Mouse (Mus musculus) kidney, adult 2 months (tissue): ENCODE results near the gene Nhlrc1.

Source experiments
- CTCF ChIP-seq: fragments of 200-500 bp; conservative IDR thresholded peaks from 2 replicates; pipeline ENCODE4 v1.5.1; 2011; ENCODE audit warnings: low read depth, mild to moderate bottlenecking, control low read depth, low read length, moderate library complexity, mixed read lengths; ENCODE audit not compliant: insufficient read depth, insufficient read length
- POLR2A ChIP-seq: fragments of 200-500 bp; IDR thresholded peaks from one replicate; pipeline ENCODE4 v1.6.1; 2011; ENCODE audit warnings: low read depth, low read length, control low read depth

DNA sequence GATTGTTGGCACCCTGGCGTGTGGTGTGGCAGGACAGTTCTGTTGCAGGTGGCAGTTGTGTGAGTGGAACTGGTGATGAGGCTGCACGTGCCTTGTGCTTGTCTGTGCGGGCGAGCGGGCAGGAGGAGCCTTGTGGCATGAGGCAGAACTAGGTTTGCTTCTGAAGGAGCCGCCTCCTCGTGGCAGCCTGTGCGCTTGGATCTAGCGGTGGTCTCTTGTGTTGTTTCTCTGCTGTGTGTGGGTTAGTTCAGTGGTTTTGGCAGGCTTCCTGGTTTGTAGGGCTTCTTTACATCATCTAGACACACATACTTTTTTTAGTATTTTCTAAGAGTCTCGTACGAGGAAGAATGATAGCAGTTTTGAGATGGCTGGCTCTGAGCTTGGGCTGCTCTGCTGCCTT, 41.5 kb upstream of the Nhlrc1 start:
- TF ChIP-seq CTCF: no peak
- no peak for TF ChIP-seq POLR2A
